Mouse (Mus musculus) hindbrain, postnatal 0 days (tissue): Measurements from ENCODE around the gene Nras. TPM values are rescaled to one million over a fixed set of nuclear protein-coding genes. Genes with fewer than 3 reads are reported as not detected.

Experiments used
- ATAC-seq: fragments of 200-750 bp; cut with Nextera tagmentation; 2 replicates; pipeline ENCODE4 v1.8.0; 2017; ENCODE audit warnings: mild to moderate bottlenecking, moderate TSS enrichment, moderate library complexity
- DNase-seq: peaks from one replicate; pipeline ENCODE4 v3.0.0-alpha.2; 2015; ENCODE audit warnings: low spot score
- H3K27ac ChIP-seq: fragments of 300-500 bp; sonication (generic); 2 replicates; pipeline ENCODE4 v1.5.1; 2014; ENCODE audit warnings: mild to moderate bottlenecking
- H3K27me3 ChIP-seq: fragments of 300-500 bp; sonication (generic); 2 replicates; pipeline ENCODE4 v1.6.1; 2014; ENCODE audit warnings: low read length, mixed read lengths; ENCODE audit not compliant: insufficient read depth
- H3K36me3 ChIP-seq: fragments of 300-500 bp; sonication (generic); 2 replicates; pipeline ENCODE4 v1.6.1; 2014; ENCODE audit warnings: low read length, mixed read lengths; ENCODE audit not compliant: insufficient read depth
- H3K4me1 ChIP-seq: fragments of 300-500 bp; sonication (generic); 2 replicates; pipeline ENCODE4 v1.6.1; 2014; ENCODE audit warnings: antibody characterized with exemption, low read length, mixed read lengths; ENCODE audit not compliant: insufficient read depth
- H3K4me2 ChIP-seq: fragments of 300-500 bp; sonication (generic); 2 replicates; pipeline ENCODE4 v1.6.1; 2014; ENCODE audit warnings: low read depth, mild to moderate bottlenecking, low read length, moderate library complexity, mixed read lengths
- H3K4me3 ChIP-seq: fragments of 300-500 bp; sonication (generic); 2 replicates; pipeline ENCODE4 v1.5.1; 2014; ENCODE audit warnings: low read length
- H3K9ac ChIP-seq: fragments of 300-500 bp; sonication (generic); replicated peaks from 2 replicates; pipeline ENCODE4 v1.6.1; 2014; ENCODE audit warnings: mild to moderate bottlenecking, low read length, moderate library complexity, mixed read lengths
- H3K9me3 ChIP-seq: fragments of 300-500 bp; sonication (generic); 2 replicates; pipeline ENCODE4 v1.6.1; 2016; ENCODE audit warnings: low read length, mixed read lengths
- CTCF ChIP-seq: IDR thresholded peaks from 2 replicates; pipeline ENCODE4 v1.5.1; 2016; ENCODE audit warnings: antibody characterized with exemption, control low read depth, low read depth
- WGBS: fragments of 180-500 bp; shearing (Covaris S2); extraction: QIAGEN DNeasy Blood & Tissue Kit; methylation state at CpG from one replicate; pipeline ENCODE4 v1.1.7; 2014; 5-methylcytosine and 5-hydroxymethylcytosine counted together
- polyA plus RNA-seq: library from polyadenylated mRNA; unstranded; fragments of >200 nt; fragmentation: Nextera tagmentation; extraction: Ambion mirVana; gene quantifications from 2 replicates; pipeline ENCODE4 v1.2.1, GENCODE M21; 2015
- total RNA-seq: library from RNA; depleted of rRNA; stranded (reverse); fragments of >200 nt; gene quantifications from 2 replicates; pipeline ENCODE4 v1.2.3, GENCODE M21; 2014; rRNA removed

Nras gene
- total RNA-seq (47.8 and 53.6 TPM in 2 replicates), polyA plus RNA-seq (67.1 and 73.7 TPM in 2 replicates)

- H3K9me3 ChIP-seq: no peaks in the 10 kb centered on the region
- peak within 1 kb of the TSS; percentile 70 for H3K4me3 ChIP-seq
- no peak for TF ChIP-seq CTCF
- H3K27ac ChIP-seq: peak within 1 kb of the TSS; percentile 91
- WGBS: 2% methylated on average over 46 of the region's 46 CpGs
- peaks cover 34% of the 10 kb centered on the region for H3K36me3 ChIP-seq
- 0 out of 2 replicates have a peak, but pooled peaks cover 4% of the 10 kb centered on the region for H3K4me1 ChIP-seq
- peak; percentile 97 for DNase-seq
- peak within 1 kb of the TSS; percentile 76 for H3K9ac ChIP-seq
- peak within 1 kb of the TSS; percentile 69 for H3K4me2 ChIP-seq
- no peaks in the 10 kb centered on the region for H3K27me3 ChIP-seq
- peak; percentile 99 for ATAC-seq
Observed at GRCm38 (mm10) chr3:103058207-103059157, at the start of gene Nras. TSS of gene Nras (plus strand) at chr3:103058285.

GRCm38 (mm10) chr3:103017350-103017749 lies 40.7 kb upstream of the Nras start:
- ATAC-seq (no peak), DNase-seq (no peak)
- H3K9ac ChIP-seq: no peak overlapping the region
- WGBS: 73% methylated on average over 2 of the region's 2 CpGs
- H3K4me3 ChIP-seq: no peak overlapping the region
- H3K27me3 ChIP-seq: no peaks in the 10 kb centered on the region
- H3K27ac ChIP-seq: no peak overlapping the region
- H3K36me3 ChIP-seq: no peaks in the 10 kb centered on the region
- H3K9me3 ChIP-seq: no peaks in the 10 kb centered on the region
- peaks cover 6% of the 10 kb centered on the region for H3K4me1 ChIP-seq
- TF ChIP-seq CTCF: no peak
- no peak overlapping the region for H3K4me2 ChIP-seq

GRCm38 (mm10) chr3:103019462-103019861 lies 38.6 kb upstream of the Nras start:
- H3K36me3 ChIP-seq: no peaks in the 10 kb centered on the region
- ATAC-seq: no peak
- DNase-seq: no peak
- peak overlapping the region; percentile 85; the same call in 1 of the 2 replicates for H3K4me3 ChIP-seq
- H3K4me1 ChIP-seq: peaks cover 6% of the 10 kb centered on the region
- TF ChIP-seq CTCF: no peak
- H3K4me2 ChIP-seq: peak overlapping the region; percentile 55; the same call in 1 of the 2 replicates
- no peaks in the 10 kb centered on the region for H3K9me3 ChIP-seq
- WGBS: 97% methylated on average over 2 of the region's 2 CpGs
- no peaks in the 10 kb centered on the region for H3K27me3 ChIP-seq
- H3K27ac ChIP-seq: peak overlapping the region; percentile 95; the same call in 1 of the 2 replicates
- H3K9ac ChIP-seq: no peak overlapping the region

GRCm38 (mm10) chr3:103020249-103020942 lies 37.7 kb upstream of the Nras start, which contains the start of gene Csde1:
TSS of gene Csde1 (plus strand) at chr3:103020426.
- peak; percentile 46 for TF ChIP-seq CTCF
- Histone ChIP-seq H3K4me3 (peak within 1 kb of the TSS; percentile 85), H3K4me1 (peaks cover 6% of the 10 kb centered on the region), H3K36me3 (no peaks in the 10 kb centered on the region), H3K27ac (peak within 1 kb of the TSS; percentile 95), H3K27me3 (no peaks in the 10 kb centered on the region), H3K9me3 (no peaks in the 10 kb centered on the region), H3K4me2 (peak within 1 kb of the TSS; percentile 55), H3K9ac (peak within 1 kb of the TSS; percentile 96)
- DNase-seq (peak; percentile 99), ATAC-seq (peak; percentile 97)
- WGBS: under 1% methylated on average over 55 of the region's 55 CpGs

GRCm38 (mm10) chr3:103020943-103021638 lies 37.0 kb upstream of the Nras start:
- under 1% methylated on average over 34 of the region's 37 CpGs for WGBS
- ATAC-seq: peak; percentile 94
- H3K4me1 ChIP-seq: peaks cover 6% of the 10 kb centered on the region
- no peaks in the 10 kb centered on the region for H3K27me3 ChIP-seq
- peak overlapping the region; percentile 96 for H3K9ac ChIP-seq
- no peak for TF ChIP-seq CTCF
- H3K36me3 ChIP-seq: no peaks in the 10 kb centered on the region
- H3K4me3 ChIP-seq: peak overlapping the region; percentile 85
- no peaks in the 10 kb centered on the region for H3K9me3 ChIP-seq
- DNase-seq: peak; percentile 94
- H3K27ac ChIP-seq: peak overlapping the region; percentile 95
- H3K4me2 ChIP-seq: peak overlapping the region; percentile 55

- peak; percentile 46 for TF ChIP-seq CTCF
- no peak for DNase-seq
- 79% methylated on average over 1 of the region's 1 CpGs for WGBS
- Histone ChIP-seq H3K27me3 (no peaks in the 10 kb centered on the region), H3K4me2 (no peak overlapping the region), H3K4me1 (peaks cover 6% of the 10 kb centered on the region), H3K9me3 (no peaks in the 10 kb centered on the region), H3K27ac (no peak overlapping the region), H3K4me3 (no peak overlapping the region), H3K9ac (no peak overlapping the region), H3K36me3 (0 out of 2 replicates have a peak, but pooled peaks cover 14% of the 10 kb centered on the region)
- ATAC-seq: no peak
Observed at GRCm38 (mm10) chr3:103026174-103026573, 31.9 kb upstream of the Nras start.
